Mouse (Mus musculus) heart, adult 2 months (tissue): ENCODE results near the gene Dscam. TPM values are rescaled to one million over a fixed set of nuclear protein-coding genes. Genes with fewer than 3 reads are reported as not detected.

Source experiments
- DNase-seq, 2 experiments: peaks; one replicate each; pipeline ENCODE4 v3.0.0; 2021
- H3K27ac ChIP-seq: fragments of 200-600 bp; 2 replicates; pipeline ENCODE4 v1.8.1; 2022
- H3K27me3 ChIP-seq: fragments of 200-500 bp; 2 replicates; pipeline ENCODE4 v1.6.1; 2012; ENCODE audit warnings: mild to moderate bottlenecking, low read length, inconsistent platforms, mixed read lengths; ENCODE audit not compliant: control insufficient read depth, insufficient read depth
- H3K36me3 ChIP-seq: fragments of 200-500 bp; 2 replicates; pipeline ENCODE4 v1.6.1; 2012; ENCODE audit warnings: low read length, inconsistent platforms; ENCODE audit not compliant: control insufficient read depth, insufficient read depth
- H3K4me1 ChIP-seq: fragments of 200-500 bp; 2 replicates; pipeline ENCODE4 v1.6.1; 2011; ENCODE audit warnings: low read length; ENCODE audit not compliant: control insufficient read depth, insufficient read depth
- H3K4me3 ChIP-seq: fragments of 200-600 bp; 2 replicates; pipeline ENCODE4 v1.8.1; 2022
- H3K79me2 ChIP-seq: fragments of 200-500 bp; replicated peaks from 2 replicates; pipeline ENCODE4 v1.6.1; 2012; ENCODE audit warnings: mild to moderate bottlenecking, inconsistent platforms, low read length, moderate library complexity, mixed read lengths; ENCODE audit not compliant: control insufficient read depth, insufficient read depth
- H3K9ac ChIP-seq: fragments of 200-500 bp; 2 replicates; pipeline ENCODE4 v1.6.1; 2012; ENCODE audit warnings: low read depth, mild to moderate bottlenecking, control low read depth, inconsistent platforms, low read length, mixed read lengths
- CTCF ChIP-seq: fragments of 200-600 bp; IDR thresholded peaks from 2 replicates; pipeline ENCODE4 v1.8.1; 2022; ENCODE audit warnings: antibody characterized with exemption, mild to moderate bottlenecking, moderate library complexity
- EP300 ChIP-seq: fragments of 200-500 bp; IDR thresholded peaks from 2 replicates; pipeline ENCODE4 v1.6.1; 2011; ENCODE audit warnings: low read depth, low read length, control low read depth; ENCODE audit not compliant: insufficient read depth
- POLR2A ChIP-seq: fragments of 200-500 bp; IDR thresholded peaks from 2 replicates; pipeline ENCODE4 v1.6.1; 2011; ENCODE audit warnings: mild to moderate bottlenecking, low read depth, low read length, control low read depth; ENCODE audit not compliant: insufficient read depth
- whole genome bisulfite sequencing: fragments of 180-500 bp; shearing (Covaris S2); methylation state at CpG from one replicate; pipeline ENCODE4 v1.1.7; 2018; 5-methylcytosine and 5-hydroxymethylcytosine counted together
- intact Hi-C: fragments of 180-260 bp; cut with DNase I; formaldehyde crosslinking; loops from one replicate; pipeline ENCODE4 v1.15.1; 2025
- polyA plus RNA-seq: library from polyadenylated mRNA; depleted of rRNA; stranded (reverse); fragments of >200 nt; gene quantifications from 2 replicates; pipeline ENCODE4 v1.2.3, GENCODE M21; 2012
- total RNA-seq, 2 experiments: library from RNA; stranded (reverse); gene quantifications; 2 replicates each; pipeline ENCODE4 v1.2.3; 2021

Gene Dscam
- total and polyA plus RNA-seq, 3 experiments = 0.06 TPM; not detected in 2

DNA sequence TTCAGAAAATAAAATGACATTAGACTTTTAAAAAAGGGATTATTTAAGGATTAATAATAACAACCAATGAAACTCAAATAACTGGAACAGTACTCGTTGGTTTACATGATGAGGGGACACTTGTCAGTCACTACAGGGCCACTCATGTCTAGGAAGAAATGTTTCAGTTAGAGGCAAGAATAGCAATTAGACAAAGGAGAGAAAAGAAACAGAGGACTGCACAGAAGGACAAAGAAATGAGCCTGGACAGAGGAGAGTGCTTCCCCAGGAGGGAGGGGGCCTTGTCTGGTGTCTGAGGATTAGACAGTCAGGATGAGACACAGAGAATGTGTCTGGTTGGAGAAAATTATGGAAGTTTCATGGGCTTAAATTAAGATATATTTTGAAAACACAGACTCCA is 324.0 kb downstream of the Dscam start:
- no peaks in the 10 kb centered on the region for H3K27me3 ChIP-seq
- H3K4me3 ChIP-seq = no peak overlapping the region
- TF ChIP-seq EP300 = no peak
- no peak for TF ChIP-seq CTCF
- TF ChIP-seq POLR2A = no peak
- H3K4me1 ChIP-seq = no peaks in the 10 kb centered on the region
- H3K79me2 ChIP-seq = no peaks in the 10 kb centered on the region
- 74% methylated on average over 1 of the region's 1 CpGs for WGBS
- no peak overlapping the region for H3K27ac ChIP-seq
- no peak overlapping the region for H3K9ac ChIP-seq
- no peaks in the 10 kb centered on the region for H3K36me3 ChIP-seq
- intact Hi-C loops = no loop called here
- DNase-seq = no peak

DNA sequence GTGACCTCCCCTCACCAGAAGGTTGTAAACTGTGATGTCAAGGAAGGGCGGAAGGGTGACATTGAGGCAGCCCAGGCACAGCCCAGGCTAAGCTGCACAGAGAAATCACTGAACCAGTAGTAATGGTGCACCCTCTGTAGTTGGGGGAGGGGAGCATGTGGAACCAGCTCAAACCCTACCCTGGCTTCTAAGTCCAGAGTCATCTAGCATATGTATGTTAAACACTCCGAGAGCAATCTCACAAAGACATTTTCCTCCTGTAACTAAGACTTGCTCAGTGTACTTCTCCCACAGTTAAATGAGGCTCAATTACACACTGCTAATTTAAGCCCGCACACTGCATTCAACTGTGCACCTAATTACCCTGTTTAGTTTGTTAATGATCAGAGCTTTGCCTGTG is 324.4 kb downstream of the Dscam start:
- Histone ChIP-seq H3K27me3 (no peaks in the 10 kb centered on the region), H3K27ac (no peak overlapping the region), H3K9ac (no peak overlapping the region), H3K36me3 (no peaks in the 10 kb centered on the region), H3K4me3 (no peak overlapping the region), H3K79me2 (no peaks in the 10 kb centered on the region), H3K4me1 (no peaks in the 10 kb centered on the region)
- TF ChIP-seq EP300 = no peak
- TF ChIP-seq CTCF = no peak
- TF ChIP-seq POLR2A = no peak
- DNase-seq = no peak
- 89% methylated on average over 3 of the region's 3 CpGs for WGBS
- intact Hi-C loops = no loop called here

GRCm38 (mm10) chr16:96845475-96846098 is 325.0 kb downstream of the Dscam start:
- H3K4me3 ChIP-seq = no peak overlapping the region
- no peaks in the 10 kb centered on the region for H3K27me3 ChIP-seq
- no peaks in the 10 kb centered on the region for H3K36me3 ChIP-seq
- H3K9ac ChIP-seq = no peak overlapping the region
- intact Hi-C loops = no loop called here
- no peak overlapping the region for H3K27ac ChIP-seq
- no peak for DNase-seq
- TF ChIP-seq CTCF = no peak
- TF ChIP-seq EP300 = no peak
- no peak for TF ChIP-seq POLR2A
- 70% methylated on average over 3 of the region's 3 CpGs for WGBS
- no peaks in the 10 kb centered on the region for H3K4me1 ChIP-seq
- H3K79me2 ChIP-seq = no peaks in the 10 kb centered on the region

GRCm38 (mm10) chr16:96843691-96844400 is 326.7 kb downstream of the Dscam start:
- H3K27me3 ChIP-seq = no peaks in the 10 kb centered on the region
- 75% methylated on average over 9 of the region's 9 CpGs for WGBS
- H3K9ac ChIP-seq = no peak overlapping the region
- H3K79me2 ChIP-seq = no peaks in the 10 kb centered on the region
- intact Hi-C loops = no loop called here
- no peaks in the 10 kb centered on the region for H3K36me3 ChIP-seq
- H3K4me3 ChIP-seq = no peak overlapping the region
- H3K4me1 ChIP-seq = no peaks in the 10 kb centered on the region
- no peak overlapping the region for H3K27ac ChIP-seq
- no peak for DNase-seq
- TF ChIP-seq EP300 (no peak), CTCF (no peak)

GRCm38 (mm10) chr16:96842829-96843360 is 327.7 kb downstream of the Dscam start:
- no peaks in the 10 kb centered on the region for H3K27me3 ChIP-seq
- no peaks in the 10 kb centered on the region for H3K79me2 ChIP-seq
- H3K27ac ChIP-seq = no peak overlapping the region
- intact Hi-C loops = no loop called here
- H3K9ac ChIP-seq = no peak overlapping the region
- H3K36me3 ChIP-seq = no peaks in the 10 kb centered on the region
- H3K4me1 ChIP-seq = no peaks in the 10 kb centered on the region
- H3K4me3 ChIP-seq = no peak overlapping the region
- no peak for DNase-seq
- WGBS = 70% methylated on average over 3 of the region's 3 CpGs
- TF ChIP-seq CTCF = no peak
- no peak for TF ChIP-seq POLR2A
- TF ChIP-seq EP300 = no peak

DNA sequence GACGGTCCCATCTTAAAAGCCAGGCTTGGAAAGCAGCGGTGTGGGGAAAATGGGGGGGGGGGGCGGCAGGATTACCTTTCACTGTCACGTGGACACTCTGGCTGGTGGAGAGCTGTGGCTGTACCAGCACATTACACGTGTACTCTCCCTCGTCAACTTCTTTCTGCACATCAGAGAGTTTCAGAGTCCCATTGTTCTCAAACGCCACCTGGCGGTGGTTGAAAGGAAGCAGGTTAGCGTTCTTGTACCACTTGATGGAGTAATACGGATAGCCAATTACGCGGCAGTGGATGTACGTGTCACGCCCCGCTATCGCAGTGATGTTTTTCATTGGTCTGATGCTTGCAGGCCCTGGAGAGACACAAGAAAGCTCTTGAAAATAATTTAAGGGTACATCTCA is 350.9 kb downstream of the Dscam start:
- Histone ChIP-seq H3K9ac (no peak overlapping the region), H3K36me3 (no peaks in the 10 kb centered on the region), H3K27me3 (no peaks in the 10 kb centered on the region), H3K4me3 (no peak overlapping the region), H3K79me2 (no peaks in the 10 kb centered on the region), H3K27ac (no peak overlapping the region), H3K4me1 (no peaks in the 10 kb centered on the region)
- DNase-seq = peak; percentile 30 to 45
- intact Hi-C loops = loop anchor here (2.0 kb wide), 1 partner anchor 135 kb away; no protein-coding TSS in a partner anchor
- TF ChIP-seq POLR2A (no peak), CTCF (peak; percentile 78)
- 22% methylated on average over 16 of the region's 16 CpGs for WGBS
